Mouse (Mus musculus): Measurements from ENCODE around the gene Ptcd1. TPM values are rescaled to one million over a fixed set of nuclear protein-coding genes. Genes with fewer than 3 reads are reported as not detected.
A peak's percentile ranks its signal among the peaks of the same experiment; 100 is the strongest.
"Not testable (repeated sequence)": the region's sequence is repeated elsewhere in the genome, so short reads cannot be mapped to it uniquely, and the experiment has no call there.

Ptcd1 gene
- polyA plus RNA-seq, 1 experiment from 2014 or later, result 20.0 TPM

DNA sequence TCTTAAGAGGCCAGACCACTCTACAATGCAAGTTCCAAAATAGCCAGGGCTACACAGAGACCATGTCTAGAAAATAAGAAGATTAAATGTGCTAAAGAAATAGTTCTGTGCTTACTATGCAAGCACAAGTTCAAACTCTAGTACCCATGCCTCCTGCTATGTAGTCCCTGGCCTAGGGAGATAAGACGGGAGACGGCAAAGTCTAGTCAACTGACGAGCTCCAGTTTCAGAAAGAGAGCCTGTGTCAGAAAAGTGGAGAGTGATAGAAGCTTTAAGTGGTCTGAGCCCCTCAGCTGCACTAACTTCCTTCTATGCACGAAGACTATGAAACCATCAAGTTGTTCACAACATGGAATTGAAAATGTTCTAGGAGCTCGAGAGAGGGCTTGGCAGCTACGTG is 17.6 kb downstream of the Ptcd1 start:
- Histone ChIP-seq H3K27me3 (no peaks in the 10 kb centered on the region), H3K27ac (no peak overlapping the region), H3K4me3 (no peak overlapping the region), H3K4me2 (no peak overlapping the region), H3K4me1 (no peaks in the 10 kb centered on the region), H3K9me3 (replicated peaks) (no peaks in the 10 kb centered on the region), H3K36me3 (ENCODE audit: poor library complexity, severe bottlenecking) (peaks cover 100% of the 10 kb centered on the region), H3K9ac (no peak overlapping the region)
- WGBS, result 86% methylated on average over 6 of the region's 6 CpGs
- no peak for ATAC-seq

DNA sequence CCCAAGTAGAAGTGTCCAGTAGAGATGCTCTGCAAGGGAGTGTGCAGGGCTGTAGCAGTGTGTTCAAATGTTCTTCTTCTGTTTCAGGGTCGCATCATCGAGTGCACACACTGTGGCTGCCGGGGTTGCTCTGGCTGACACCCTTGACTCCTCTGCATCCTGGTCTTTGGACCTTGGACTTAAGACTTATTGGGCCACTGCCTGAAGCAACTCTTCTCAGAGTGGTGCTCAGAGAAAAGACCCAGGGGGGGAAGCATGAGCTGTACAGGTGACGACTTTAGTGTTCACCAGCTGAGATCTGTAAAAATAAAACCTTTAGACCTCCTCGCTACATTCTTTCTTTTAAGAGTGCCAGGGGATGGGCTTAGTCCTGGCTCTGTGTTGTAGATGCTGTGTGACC is 19.2 kb downstream of the Ptcd1 start:
- no peak overlapping the region for H3K4me2 ChIP-seq
- H3K9me3 ChIP-seq (replicated peaks), result no peaks in the 10 kb centered on the region
- H3K4me3 ChIP-seq, result no peak overlapping the region
- no peaks in the 10 kb centered on the region for H3K4me1 ChIP-seq
- WGBS, result 93% methylated on average over 5 of the region's 5 CpGs
- no peaks in the 10 kb centered on the region for H3K27me3 ChIP-seq
- no peak overlapping the region for H3K9ac ChIP-seq
- H3K27ac ChIP-seq, result no peak overlapping the region
- H3K36me3 ChIP-seq (ENCODE audit: poor library complexity, severe bottlenecking), result peaks cover 100% of the 10 kb centered on the region
- no peak for ATAC-seq

DNA sequence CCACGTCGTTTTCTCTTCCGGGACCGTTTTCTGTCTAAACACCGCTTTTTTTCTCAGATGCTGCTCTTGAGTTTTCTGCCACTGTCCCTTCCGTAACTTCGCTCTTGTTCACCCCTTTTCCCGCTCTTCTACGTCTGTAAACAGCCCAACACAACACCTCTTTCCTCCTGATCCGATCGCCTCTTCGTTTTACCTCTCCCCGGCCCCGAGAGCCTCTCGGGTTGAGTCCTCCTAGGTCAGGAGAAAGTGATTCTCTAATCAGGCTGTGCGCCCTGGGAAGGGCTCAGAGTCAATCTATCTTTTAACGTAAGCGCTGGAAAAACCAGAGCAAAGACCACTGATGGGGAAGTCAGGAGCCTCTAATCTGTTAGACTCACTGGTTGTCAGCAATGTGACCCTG is 26.3 kb downstream of the Ptcd1 start:
- Histone ChIP-seq H3K9me3 (replicated peaks) (no peaks in the 10 kb centered on the region), H3K9ac (peak overlapping the region; percentile 93), H3K27ac (peak overlapping the region; percentile 80), H3K4me2 (peak overlapping the region; percentile 94), H3K4me3 (peak overlapping the region; percentile 97), H3K36me3 (ENCODE audit: poor library complexity, severe bottlenecking) (peaks cover 59% of the 10 kb centered on the region), H3K27me3 (no peaks in the 10 kb centered on the region), H3K4me1 (peaks cover 33% of the 10 kb centered on the region)
- 2% methylated on average over 18 of the region's 18 CpGs for WGBS
- ATAC-seq, result peak; percentile 5; the same call in 1 of the 2 replicates

DNA sequence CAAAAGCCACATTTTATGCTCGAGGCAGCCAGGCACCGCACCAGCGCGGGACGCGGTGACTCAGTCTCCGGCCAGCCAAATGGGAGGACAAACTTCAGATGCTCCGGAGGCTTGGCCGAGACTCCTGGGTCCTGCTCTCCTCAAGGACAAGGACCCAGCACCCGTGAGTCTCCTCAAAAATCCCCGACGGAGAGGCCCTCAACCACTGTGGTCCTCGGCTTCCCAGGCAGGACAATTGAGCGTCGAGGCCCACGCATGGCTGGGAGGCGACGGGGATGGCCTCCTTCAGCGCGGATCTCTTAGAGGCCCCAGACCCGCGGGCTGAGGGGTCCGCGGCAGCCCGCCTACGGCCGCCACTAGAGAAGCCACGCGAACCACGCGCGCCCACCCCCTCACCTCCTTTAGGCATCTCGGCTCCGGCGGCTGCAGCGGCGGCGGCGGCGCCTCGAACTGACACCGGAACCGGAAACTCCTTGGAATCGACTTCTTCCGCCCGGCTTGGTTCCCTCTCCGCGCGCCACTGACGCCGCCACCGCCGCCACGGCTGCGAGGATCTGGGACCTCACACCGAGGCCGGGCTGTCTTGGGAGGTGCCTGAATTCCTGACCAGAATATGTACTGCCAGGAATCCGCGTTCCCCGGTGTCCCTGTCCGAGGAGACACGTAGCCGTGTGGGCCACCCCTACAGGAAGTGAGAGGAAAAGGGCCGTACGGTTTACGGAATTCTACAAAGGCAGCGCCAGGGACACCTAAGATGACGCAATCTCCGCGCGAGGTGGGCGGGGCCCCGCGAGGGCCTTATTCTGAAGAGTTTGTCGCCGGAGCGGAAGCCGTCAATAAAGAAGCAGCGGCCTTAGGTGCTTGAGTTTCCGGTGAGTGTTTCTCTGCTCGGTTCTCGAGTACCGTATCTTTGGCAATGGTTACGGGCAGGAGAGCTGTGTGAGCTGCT is 27.1 kb downstream of the Ptcd1 start, which contains the start of the genes Pdap1 and Bud31:
Gene Pdap1 (minus strand): TSS at position 668 of the 949 bp plus-strand sequence.
Gene Bud31 (plus strand): TSS at position 792 of the 949 bp plus-strand sequence.
- peak within 1 kb of the TSS; percentile 80 for H3K27ac ChIP-seq
- ATAC-seq, result peak; percentile 96
- H3K36me3 ChIP-seq (ENCODE audit: poor library complexity, severe bottlenecking), result peaks cover 59% of the 10 kb centered on the region
- under 1% methylated on average over 83 of the region's 84 CpGs for WGBS
- no peaks in the 10 kb centered on the region for H3K27me3 ChIP-seq
- peaks cover 33% of the 10 kb centered on the region for H3K4me1 ChIP-seq
- H3K4me3 ChIP-seq, result peak within 1 kb of the TSS; percentile 97
- peak within 1 kb of the TSS; percentile 93 for H3K9ac ChIP-seq
- no peaks in the 10 kb centered on the region for H3K9me3 ChIP-seq (replicated peaks)
- peak within 1 kb of the TSS; percentile 94 for H3K4me2 ChIP-seq

DNA sequence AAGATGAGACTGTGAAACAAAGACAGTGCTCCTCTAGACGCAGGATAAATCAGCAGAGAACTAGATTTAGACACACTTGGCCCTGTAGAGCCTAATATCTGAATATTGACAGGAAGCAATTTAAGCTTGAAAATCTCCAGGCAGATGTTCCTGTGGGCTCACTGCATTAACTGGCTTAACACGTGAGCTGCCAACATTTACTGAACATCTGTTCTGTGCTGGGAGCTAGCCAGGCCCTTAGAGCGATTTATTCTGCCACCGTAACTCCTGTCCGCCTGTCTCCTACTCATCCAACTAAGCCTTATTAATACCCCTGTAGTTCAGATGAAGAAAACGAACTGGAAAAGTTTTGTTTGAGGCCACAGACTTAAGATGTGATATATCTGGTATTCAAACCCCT is 28.1 kb downstream of the Ptcd1 start:
- no peaks in the 10 kb centered on the region for H3K9me3 ChIP-seq (replicated peaks)
- H3K4me2 ChIP-seq, result peak overlapping the region; percentile 94
- 15% methylated on average over 6 of the region's 6 CpGs for WGBS
- H3K27me3 ChIP-seq, result no peaks in the 10 kb centered on the region
- H3K27ac ChIP-seq, result no peak overlapping the region
- peak overlapping the region; percentile 97 for H3K4me3 ChIP-seq
- peaks cover 59% of the 10 kb centered on the region for H3K36me3 ChIP-seq (ENCODE audit: poor library complexity, severe bottlenecking)
- peaks cover 33% of the 10 kb centered on the region for H3K4me1 ChIP-seq
- H3K9ac ChIP-seq, result peak overlapping the region; percentile 93
- no peak for ATAC-seq

DNA sequence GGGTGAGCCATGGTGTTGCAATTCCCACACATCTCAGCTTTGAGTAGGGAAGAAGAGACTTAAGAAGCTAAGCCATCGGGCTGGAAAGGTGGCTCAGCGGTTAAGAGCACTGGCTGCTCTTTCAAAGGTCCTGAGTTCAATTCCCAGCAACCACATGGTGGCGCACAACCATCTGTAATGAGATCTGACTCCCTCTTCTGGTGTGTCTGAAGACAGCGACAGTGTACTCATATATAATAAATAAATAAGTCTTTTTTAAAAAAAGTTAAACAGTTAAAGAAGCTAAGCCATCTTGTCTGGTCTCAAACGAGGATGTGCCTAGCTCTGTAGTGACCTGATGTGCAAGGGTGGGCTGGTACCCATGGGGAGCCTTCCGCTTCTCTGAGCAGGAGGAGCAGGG is 33.6 kb downstream of the Ptcd1 start:
- H3K9ac ChIP-seq; H3K27ac ChIP-seq; H3K4me3 ChIP-seq; ATAC-seq; H3K4me2 ChIP-seq; H3K9me3 ChIP-seq (replicated peaks); H3K27me3 ChIP-seq: not testable (repeated sequence)
- Histone ChIP-seq H3K36me3 (ENCODE audit: poor library complexity, severe bottlenecking) (peaks cover 89% of the 10 kb centered on the region), H3K4me1 (peaks cover 10% of the 10 kb centered on the region)
- 93% methylated on average over 6 of the region's 6 CpGs for WGBS

DNA sequence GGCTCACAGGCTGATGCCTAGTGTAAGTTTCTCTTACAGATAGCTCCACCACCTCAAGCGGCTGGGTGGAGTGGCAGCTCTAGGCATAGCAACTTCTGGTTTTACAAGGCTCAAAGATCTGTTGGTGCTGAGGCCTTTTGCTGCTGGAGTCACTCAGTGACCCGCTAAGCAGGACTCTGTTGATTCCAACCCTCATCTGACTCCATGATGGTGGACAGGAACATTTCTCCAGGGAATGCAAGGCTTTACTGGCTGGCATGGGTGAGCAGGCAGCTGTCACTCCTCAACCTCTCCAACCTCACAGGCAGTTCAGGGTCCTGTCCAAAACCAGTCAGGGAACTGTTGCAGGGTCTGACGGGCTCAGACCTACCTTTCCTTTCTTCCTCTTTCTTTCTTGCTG is 35.9 kb downstream of the Ptcd1 start:
- Histone ChIP-seq H3K36me3 (ENCODE audit: poor library complexity, severe bottlenecking) (peaks cover 98% of the 10 kb centered on the region), H3K9ac (no peak overlapping the region), H3K9me3 (replicated peaks) (no peaks in the 10 kb centered on the region), H3K27me3 (no peaks in the 10 kb centered on the region), H3K4me2 (no peak overlapping the region), H3K4me1 (no peaks in the 10 kb centered on the region), H3K4me3 (no peak overlapping the region), H3K27ac (no peak overlapping the region)
- WGBS, result 98% methylated on average over 3 of the region's 3 CpGs
- ATAC-seq, result no peak

DNA sequence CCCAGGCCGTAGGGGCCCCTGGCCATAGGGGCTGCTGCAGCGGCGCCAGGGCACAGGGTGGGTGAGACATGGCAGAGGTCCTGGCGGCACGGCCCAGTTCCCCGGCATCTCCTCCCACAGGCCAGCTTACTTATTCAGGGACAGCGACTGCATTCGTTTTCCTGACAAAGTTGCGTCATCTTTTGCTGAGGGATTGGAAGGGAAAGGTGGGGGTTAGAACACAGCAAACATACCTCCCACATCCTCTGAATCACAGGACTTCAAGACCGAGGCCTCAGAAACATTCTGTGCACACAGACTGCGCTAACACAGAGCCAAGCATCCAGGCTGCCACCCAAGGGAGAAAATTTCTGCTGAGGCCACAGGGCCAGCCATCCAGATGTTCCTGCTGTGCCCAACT is 36.7 kb downstream of the Ptcd1 start:
- Histone ChIP-seq H3K36me3 (ENCODE audit: poor library complexity, severe bottlenecking) (peaks cover 98% of the 10 kb centered on the region), H3K4me3 (no peak overlapping the region), H3K9me3 (replicated peaks) (no peaks in the 10 kb centered on the region), H3K27me3 (no peaks in the 10 kb centered on the region), H3K4me2 (no peak overlapping the region), H3K4me1 (no peaks in the 10 kb centered on the region), H3K9ac (no peak overlapping the region), H3K27ac (no peak overlapping the region)
- ATAC-seq, result no peak
- 92% methylated on average over 11 of the region's 11 CpGs for WGBS

DNA sequence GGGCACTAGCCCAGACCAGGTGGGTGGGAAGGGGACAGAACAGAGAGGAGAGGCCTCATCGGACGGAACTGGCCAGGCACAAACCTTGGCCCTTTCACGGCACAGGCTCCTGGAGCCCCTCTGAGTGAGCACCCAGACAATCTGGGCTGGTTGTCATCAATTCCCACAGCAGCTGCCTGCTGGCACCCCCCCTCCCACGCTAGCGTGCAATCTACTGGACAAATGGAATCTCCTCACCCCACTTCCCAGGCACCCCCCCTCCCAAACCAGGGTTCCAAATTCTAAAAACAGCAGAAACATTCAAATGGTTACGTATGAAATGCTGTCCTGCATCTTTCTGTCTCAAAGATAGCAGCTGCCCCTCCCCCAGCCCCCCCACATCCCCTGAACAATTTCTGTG is 37.1 kb downstream of the Ptcd1 start:
- WGBS, result 93% methylated on average over 6 of the region's 6 CpGs
- not testable (repeated sequence) for H3K9me3 ChIP-seq (replicated peaks); H3K27me3 ChIP-seq; ATAC-seq; H3K27ac ChIP-seq; H3K4me2 ChIP-seq; H3K9ac ChIP-seq; H3K4me3 ChIP-seq; H3K4me1 ChIP-seq
- H3K36me3 ChIP-seq (ENCODE audit: poor library complexity, severe bottlenecking), result peaks cover 98% of the 10 kb centered on the region

DNA sequence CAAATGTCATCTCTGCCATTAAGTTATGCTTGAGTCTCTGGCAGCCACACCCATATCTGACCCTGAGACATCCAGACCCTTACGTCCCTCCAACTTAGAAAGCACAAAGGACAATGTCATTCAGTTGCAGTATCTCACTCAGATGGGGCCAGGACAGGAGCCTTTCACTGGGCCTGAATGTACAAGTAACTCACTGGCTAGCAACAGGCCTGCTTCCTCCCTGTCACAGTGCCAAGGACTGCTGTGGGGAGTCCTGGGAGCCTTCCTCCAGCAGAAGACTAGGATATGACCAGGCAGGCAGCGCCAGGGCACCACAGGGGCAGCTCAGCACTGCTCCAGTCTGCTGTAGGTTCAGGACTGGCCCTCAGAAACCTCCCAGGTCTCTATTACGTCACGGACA is 37.8 kb downstream of the Ptcd1 start:
- no peak for ATAC-seq
- Histone ChIP-seq H3K27ac (no peak overlapping the region), H3K36me3 (ENCODE audit: poor library complexity, severe bottlenecking) (peaks cover 98% of the 10 kb centered on the region), H3K9me3 (replicated peaks) (no peaks in the 10 kb centered on the region), H3K4me3 (no peak overlapping the region), H3K9ac (no peak overlapping the region), H3K27me3 (no peaks in the 10 kb centered on the region), H3K4me1 (no peaks in the 10 kb centered on the region), H3K4me2 (no peak overlapping the region)
- 95% methylated on average over 4 of the region's 4 CpGs for WGBS

DNA sequence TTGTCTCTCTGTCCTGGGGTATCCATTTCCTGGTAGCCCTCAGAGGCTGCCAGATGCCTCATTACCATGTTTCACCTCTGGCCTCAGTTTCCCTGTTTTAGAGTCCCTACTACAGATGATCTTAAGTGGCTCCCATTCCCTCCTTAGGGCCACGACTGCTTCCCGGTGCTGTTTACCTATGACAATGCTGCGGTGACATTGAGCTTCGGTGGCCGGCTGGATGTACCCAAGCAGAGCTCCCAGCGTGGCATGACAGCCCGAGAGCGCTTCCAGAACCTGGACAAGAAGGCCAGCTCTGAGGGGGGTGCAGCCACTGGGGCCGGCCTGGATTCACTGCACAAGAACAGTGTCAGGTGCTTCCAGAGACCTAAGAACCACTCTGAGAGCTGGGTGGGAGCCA is 40.3 kb downstream of the Ptcd1 start:
- H3K4me2 ChIP-seq, result no peak overlapping the region
- no peak for ATAC-seq
- no peaks in the 10 kb centered on the region for H3K4me1 ChIP-seq
- H3K27ac ChIP-seq, result no peak overlapping the region
- H3K4me3 ChIP-seq, result no peak overlapping the region
- H3K27me3 ChIP-seq, result no peaks in the 10 kb centered on the region
- H3K36me3 ChIP-seq (ENCODE audit: poor library complexity, severe bottlenecking), result peaks cover 86% of the 10 kb centered on the region
- H3K9me3 ChIP-seq (replicated peaks), result no peaks in the 10 kb centered on the region
- 96% methylated on average over 9 of the region's 9 CpGs for WGBS
- H3K9ac ChIP-seq, result no peak overlapping the region

DNA sequence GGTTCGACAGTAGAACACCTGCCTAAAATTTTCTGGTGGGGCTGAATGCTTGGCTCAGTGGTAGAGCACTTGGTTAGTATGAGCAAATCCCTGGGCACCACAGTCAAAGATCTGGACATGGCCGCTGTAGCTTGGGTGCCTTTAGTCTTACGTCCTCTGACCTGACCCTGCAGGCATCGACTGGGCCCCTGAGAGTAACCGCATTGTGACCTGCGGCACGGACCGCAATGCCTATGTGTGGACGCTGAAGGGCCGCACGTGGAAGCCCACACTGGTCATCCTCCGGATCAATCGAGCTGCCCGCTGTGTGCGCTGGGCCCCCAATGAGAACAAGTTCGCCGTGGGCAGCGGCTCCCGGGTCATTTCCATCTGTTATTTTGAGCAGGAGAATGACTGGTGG is 43.5 kb downstream of the Ptcd1 start:
- no peak for ATAC-seq
- H3K27ac ChIP-seq, result no peak overlapping the region
- no peak overlapping the region for H3K9ac ChIP-seq
- no peaks in the 10 kb centered on the region for H3K27me3 ChIP-seq
- no peak overlapping the region for H3K4me2 ChIP-seq
- no peaks in the 10 kb centered on the region for H3K4me1 ChIP-seq
- H3K9me3 ChIP-seq (replicated peaks), result no peaks in the 10 kb centered on the region
- no peak overlapping the region for H3K4me3 ChIP-seq
- H3K36me3 ChIP-seq (ENCODE audit: poor library complexity, severe bottlenecking), result peaks cover 54% of the 10 kb centered on the region
- WGBS, result 95% methylated on average over 19 of the region's 19 CpGs
